Mouse (Mus musculus): ENCODE measurements around the gene Dennd4b. TPM values are rescaled to one million over a fixed set of nuclear protein-coding genes. Genes with fewer than 3 reads are reported as not detected.

Dennd4b gene
- total and polyA plus RNA-seq, 3 experiments = 9.8 to 45.3 (median 27.8) TPM

GRCm38 (mm10) chr3:90253653-90254418, 11.1 kb upstream of the Dennd4b start, which contains the start of gene Crtc2:
Gene Crtc2 (plus strand): TSS chr3:90254163.
- Histone ChIP-seq H3K9me3 (replicated peaks; ENCODE audit: low read length) (no peaks in the 10 kb centered on the region), H3K4me1 (ENCODE audit: control insufficient read depth in 1 of 2, insufficient read depth in 2 of 2) (peaks cover 8 to 43% of the 10 kb centered on the region in 2 experiments), H3K27me3 (replicated peaks) (no peaks in the 10 kb centered on the region), H3K4me2 (ENCODE audit: insufficient read depth, low read depth, poor library complexity, severe bottlenecking) (peak within 1 kb of the TSS; percentile 46), H3K9ac (ENCODE audit: insufficient read depth, low read depth) (peak within 1 kb of the TSS; percentile 85), H3K4me3 (replicated peaks in 1 of 3; ENCODE audit: low read depth in 2 of 3, low read length in 2 of 3, poor library complexity in 1 of 3) (peak within 1 kb of the TSS; percentile 91 to 95 (median 93)), H3K27ac (ENCODE audit: insufficient read depth, low read depth) (peak within 1 kb of the TSS; percentile 91), H3K79me2 (replicated peaks; ENCODE audit: control insufficient read depth, extremely low read depth, insufficient read depth, poor library complexity, severe bottlenecking) (peaks cover 56% of the 10 kb centered on the region), H3K36me3 (replicated peaks in 1 of 2; ENCODE audit: control insufficient read depth in 1 of 2, insufficient read depth in 1 of 2, low read length in 1 of 2) (peaks cover 33 to 41% of the 10 kb centered on the region in 2 experiments)
- dilution Hi-C loops (cut with MboI; ENCODE audit: extremely low pct_ligation_motif_present, extremely low pct_unique_long_range_greater_than_20kb, low sequenced_read_pairs) (no loop called here), in situ Hi-C loops (cut with MboI; ENCODE audit: low pct_ligation_motif_present, low pct_unique_long_range_greater_than_20kb, low sequenced_read_pairs) (no loop called here)
- DNase-seq (ENCODE audit: extremely low read depth) = peak; percentile 94
- TF ChIP-seq GABPA (IDR thresholded peaks at IDR 0.05; ENCODE audit: insufficient replicate concordance, low read depth, low read length) = peak; percentile 80; the same call in 1 of the 2 replicates
- TF ChIP-seq IRF4 (IDR thresholded peaks at IDR 0.05; ENCODE audit: low read depth, low read length) = peak; percentile 42; the same call in 1 of the 2 replicates
- peak; percentile 96 for TF ChIP-seq ELF1 (IDR thresholded peaks at IDR 0.05; ENCODE audit: low read depth, low read length)
- no peak for TF ChIP-seq MAFK (IDR thresholded peaks at IDR 0.05; ENCODE audit: insufficient replicate concordance, low read length)
- TF ChIP-seq MYC (IDR thresholded peaks at IDR 0.05; ENCODE audit: low read depth, low read length) = peak; percentile 42; the same call in 1 of the 2 replicates
- TF ChIP-seq ZNF384 (IDR thresholded peaks at IDR 0.05; ENCODE audit: low read depth, low read length) = no peak
- no peak; a peak in 1 of 4 replicates for TF ChIP-seq CTCF (conservative IDR thresholded peaks at IDR 0.05 in 1 of 2, IDR thresholded peaks at IDR 0.05 in 1 of 2; ENCODE audit: low read depth in 2 of 2, low read length in 2 of 2)
- no peak for TF ChIP-seq RAD21 (IDR thresholded peaks at IDR 0.05; ENCODE audit: low read depth, low read length)
- TF ChIP-seq PAX5 (IDR thresholded peaks at IDR 0.05; ENCODE audit: low read length) = no peak
- peak; percentile 12; the same call in 1 of the 2 replicates for TF ChIP-seq ETS1 (conservative IDR thresholded peaks at IDR 0.05; ENCODE audit: low read depth, low read length)
- peak; percentile 99 for TF ChIP-seq KAT2A (IDR thresholded peaks at IDR 0.05; ENCODE audit: insufficient replicate concordance, low read length)
- no peak for TF ChIP-seq NELFE (IDR thresholded peaks at IDR 0.05; ENCODE audit: low read depth, low read length)
- TF ChIP-seq ZC3H11A (IDR thresholded peaks at IDR 0.05; ENCODE audit: low read depth, low read length) = no peak
- TF ChIP-seq MEF2A (IDR thresholded peaks at IDR 0.05; ENCODE audit: borderline replicate concordance, low read depth, low read length) = no peak
- TF ChIP-seq CHD1 (IDR thresholded peaks at IDR 0.05; ENCODE audit: low read depth, low read length) = no peak
- TF ChIP-seq NRF1 (IDR thresholded peaks at IDR 0.05; ENCODE audit: low read depth, low read length) = peak; percentile 56; the same call in 1 of the 2 replicates
- TF ChIP-seq MAX (IDR thresholded peaks at IDR 0.05; ENCODE audit: low read length) = peak; percentile 44; the same call in 1 of the 2 replicates
- TF ChIP-seq POLR2AphosphoS2 (IDR thresholded peaks at IDR 0.05; ENCODE audit: low read depth, low read length) = no peak
- no peak for TF ChIP-seq TCF12 (IDR thresholded peaks at IDR 0.05; ENCODE audit: low read depth, low read length)
- TF ChIP-seq MXI1 (IDR thresholded peaks at IDR 0.05; ENCODE audit: low read depth, low read length) = no peak; the same call in 1 of the 2 replicates
- TF ChIP-seq SIN3A (IDR thresholded peaks at IDR 0.05; ENCODE audit: low read length) = peak; percentile 83
- TF ChIP-seq SMC3 (IDR thresholded peaks at IDR 0.05; ENCODE audit: low read depth, low read length) = no peak
- peak; percentile 75 for TF ChIP-seq CHD2 (IDR thresholded peaks at IDR 0.05; ENCODE audit: low read length)
- TF ChIP-seq HCFC1 (IDR thresholded peaks at IDR 0.05; ENCODE audit: low read depth, low read length) = peak; percentile 98
- peak; percentile 90 for TF ChIP-seq MAZ (IDR thresholded peaks at IDR 0.05; ENCODE audit: low read depth, low read length)
- peak; percentile 68; the same call in 1 of the 2 replicates for TF ChIP-seq TBP (conservative IDR thresholded peaks at IDR 0.05; ENCODE audit: low read depth, low read length)
- TF ChIP-seq USF1 (IDR thresholded peaks at IDR 0.05; ENCODE audit: low read depth, low read length) = peak; percentile 24; the same call in 1 of the 2 replicates
- no peak; the same call in 1 of the 2 replicates for TF ChIP-seq JUND (conservative IDR thresholded peaks at IDR 0.05; ENCODE audit: low read depth, low read length)
- peak; percentile 51; the same call in 1 of the 2 replicates for TF ChIP-seq POLR2A (IDR thresholded peaks at IDR 0.05; ENCODE audit: low read depth, low read length)
- peak; percentile 93 for TF ChIP-seq BHLHE40 (IDR thresholded peaks at IDR 0.05; ENCODE audit: low read depth, low read length)
- no peak for TF ChIP-seq USF2 (conservative IDR thresholded peaks at IDR 0.05; ENCODE audit: low read depth, low read length)
- TF ChIP-seq ZMIZ1 (IDR thresholded peaks at IDR 0.05; ENCODE audit: low read depth, low read length) = no peak
- no peak for TF ChIP-seq JUN (IDR thresholded peaks at IDR 0.05; ENCODE audit: insufficient read depth, low read depth, low read length)
- TF ChIP-seq EP300 (IDR thresholded peaks at IDR 0.05; ENCODE audit: low read length) = no peak
- 0 out of 2 replicates have a peak, but pooled peaks have one; percentile 50 for TF ChIP-seq UBTF (IDR thresholded peaks at IDR 0.05; ENCODE audit: low read depth, low read length)
- TF ChIP-seq ZKSCAN1 (IDR thresholded peaks at IDR 0.05; ENCODE audit: borderline replicate concordance, low read depth, low read length) = no peak

Data from CH12.LX (cell line).